Mouse (Mus musculus) cerebellum, adult 18-20 months (tissue): ENCODE measurements around the gene Il6ra.

ENCODE experiments used
- DNase-seq, 2 experiments: peaks; one replicate each; pipeline ENCODE4 v3.0.0; 2021

The Il6ra gene

DNA sequence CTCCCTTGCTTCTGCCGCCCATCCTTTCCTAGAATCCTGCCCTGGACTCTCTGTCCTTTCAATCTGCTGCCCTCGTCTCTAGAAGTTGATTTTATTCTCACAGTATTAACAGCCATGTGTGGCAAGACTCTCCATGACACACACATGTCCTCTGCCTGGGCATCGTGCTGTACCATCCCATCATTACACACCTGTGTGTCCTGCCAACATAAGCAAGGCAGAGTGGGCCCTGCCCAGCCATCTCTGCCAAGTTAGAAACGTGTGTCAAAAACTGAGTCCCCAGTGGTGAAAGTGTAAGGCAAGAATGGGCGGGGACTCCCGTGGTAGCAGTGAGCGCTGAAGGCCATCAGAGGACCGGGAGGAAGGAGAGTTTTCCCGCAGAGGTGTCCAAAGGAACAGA lies 67.2 kb downstream of the Il6ra start:
- DNase-seq = no peak

DNA sequence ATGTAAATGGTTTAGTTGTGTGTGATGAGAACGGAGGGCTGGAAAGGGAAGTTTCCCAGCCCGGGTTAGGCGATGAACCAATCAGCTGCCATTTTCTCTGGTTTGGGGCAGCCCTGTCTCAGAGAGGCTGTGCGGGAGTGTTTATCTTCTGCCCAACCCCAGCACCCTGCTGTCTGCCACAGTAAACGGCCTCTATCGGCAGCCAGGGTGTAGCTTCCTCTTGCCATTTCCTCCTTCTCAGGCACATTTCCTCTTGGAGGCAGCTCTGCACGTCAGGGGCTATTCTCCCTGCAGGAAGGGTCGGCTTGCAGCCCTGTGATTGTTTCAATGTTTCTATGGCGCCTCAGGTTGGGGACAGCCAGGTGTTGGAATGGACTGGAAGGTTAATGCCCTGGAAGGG lies 69.8 kb downstream of the Il6ra start:
- DNase-seq = no peak

DNA sequence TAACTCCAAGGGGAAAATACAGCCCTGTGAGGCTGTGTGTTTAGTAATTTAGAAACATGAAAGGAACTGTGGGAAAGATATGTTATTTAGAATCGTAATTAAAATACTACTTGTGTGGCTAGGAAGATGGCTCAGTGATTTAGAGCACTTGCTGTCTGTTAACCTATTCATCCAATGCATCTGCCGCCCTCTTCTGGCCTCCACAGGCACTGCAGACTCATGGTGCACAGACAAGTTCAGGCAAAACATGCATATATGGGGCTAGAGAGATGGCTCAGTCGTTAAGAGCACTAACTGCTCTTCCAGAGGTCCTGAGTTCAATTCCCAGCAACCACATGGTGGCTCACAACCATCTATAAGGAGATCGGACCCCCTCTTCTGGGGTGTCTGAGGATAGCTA lies 70.7 kb downstream of the Il6ra start:
- DNase-seq = no peak

DNA sequence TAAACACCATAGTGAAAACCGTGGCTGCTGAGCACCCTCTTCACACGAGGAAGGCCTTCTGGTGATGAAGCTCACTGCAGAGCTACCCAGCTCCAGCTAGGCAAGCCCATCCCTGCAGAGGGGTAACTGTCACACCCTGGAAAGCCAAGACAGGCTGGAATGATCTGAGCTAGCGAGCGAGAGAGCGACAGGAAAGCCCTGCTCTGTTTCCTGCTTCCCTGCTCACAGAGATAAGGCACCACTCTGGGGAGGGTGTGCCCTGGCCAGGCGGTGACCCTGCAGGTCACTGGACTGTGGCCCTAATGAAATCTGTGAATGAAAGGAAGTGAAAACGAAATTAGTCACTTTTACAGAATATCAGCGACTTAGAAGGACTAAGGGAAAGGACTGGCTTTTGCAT lies 77.6 kb downstream of the Il6ra start:
- no peak for DNase-seq

DNA sequence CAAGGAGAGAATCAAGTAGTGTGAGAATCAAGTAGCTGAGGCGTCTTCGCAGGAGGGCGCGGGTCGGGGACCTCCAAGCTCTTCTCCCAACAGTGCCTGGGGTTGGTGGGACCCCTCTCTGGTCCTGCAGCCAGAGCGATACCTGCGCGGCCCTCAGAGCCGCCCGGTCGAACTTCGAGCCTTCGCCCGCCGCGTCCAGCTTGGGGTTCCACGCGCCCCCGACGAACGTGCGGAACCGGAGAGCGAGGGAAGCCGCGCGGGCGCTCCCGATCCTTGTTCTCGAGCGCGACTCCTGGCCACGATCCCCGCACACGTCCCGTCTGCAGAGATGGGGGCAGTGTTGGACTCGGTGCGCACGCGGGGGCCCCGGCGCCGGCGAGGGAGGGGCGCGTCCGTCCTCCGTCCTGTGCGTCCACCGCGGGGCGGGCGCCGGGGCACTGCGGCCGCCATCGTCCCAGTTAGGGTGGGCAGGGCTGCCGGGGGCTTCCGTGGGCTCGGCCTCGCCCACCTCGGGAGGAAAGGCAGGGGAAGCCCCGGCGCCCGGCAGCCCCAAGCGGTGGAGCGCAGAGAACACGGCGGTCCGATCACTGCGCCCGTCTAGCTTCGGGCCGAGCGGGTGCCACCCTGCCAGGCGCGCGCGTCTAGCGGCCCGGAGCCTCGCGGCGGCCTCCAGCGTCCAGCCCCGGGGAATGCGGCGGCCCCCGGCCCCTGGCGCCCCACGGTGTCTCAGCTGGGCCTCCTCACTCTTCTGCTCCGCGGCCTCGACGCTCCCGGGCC lies 82.0 kb downstream of the Il6ra start, which contains the start of gene She:
TSS of gene She (plus strand) at position 556 of the 777 bp plus-strand sequence.
- no peak for DNase-seq

DNA sequence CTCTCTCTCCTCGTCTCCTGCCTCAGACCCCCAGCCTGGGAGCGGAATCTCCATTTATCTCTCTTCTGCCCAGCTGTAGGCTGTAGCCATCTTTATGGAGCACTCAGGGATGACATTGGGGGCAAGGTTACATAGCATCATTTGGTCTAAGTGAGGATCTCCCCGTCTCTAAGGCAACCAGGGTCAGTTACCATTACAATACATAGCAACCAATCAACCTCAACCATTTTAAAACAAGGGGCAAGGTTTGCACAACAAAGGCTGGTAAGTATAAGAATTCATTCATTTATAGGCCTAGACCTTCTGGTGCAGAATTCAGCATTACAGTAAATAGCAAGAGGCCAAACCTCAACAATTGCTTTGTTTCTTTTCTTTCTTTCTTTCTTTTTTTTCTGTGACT lies 86.7 kb downstream of the Il6ra start:
- DNase-seq = no peak

DNA sequence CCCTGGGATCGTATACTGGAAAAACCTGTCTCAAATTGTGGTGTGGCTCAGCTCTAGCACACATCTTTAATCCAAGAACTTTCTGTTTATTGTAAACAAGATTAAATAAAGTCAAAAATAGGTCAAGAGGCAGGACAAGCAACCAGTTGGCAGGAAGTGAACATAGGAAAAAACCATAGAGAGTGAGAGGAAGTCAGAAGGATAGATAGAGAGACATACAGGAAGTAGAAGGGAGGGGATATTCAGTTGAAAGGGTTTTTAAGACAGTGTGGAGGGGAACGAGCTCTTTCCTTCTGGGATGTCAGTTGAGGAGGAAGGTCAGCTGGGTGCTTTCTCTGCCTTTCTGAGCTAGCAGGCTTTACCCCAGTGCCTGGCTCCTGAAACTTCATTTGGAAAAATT lies 89.4 kb downstream of the Il6ra start:
- DNase-seq = no peak

DNA sequence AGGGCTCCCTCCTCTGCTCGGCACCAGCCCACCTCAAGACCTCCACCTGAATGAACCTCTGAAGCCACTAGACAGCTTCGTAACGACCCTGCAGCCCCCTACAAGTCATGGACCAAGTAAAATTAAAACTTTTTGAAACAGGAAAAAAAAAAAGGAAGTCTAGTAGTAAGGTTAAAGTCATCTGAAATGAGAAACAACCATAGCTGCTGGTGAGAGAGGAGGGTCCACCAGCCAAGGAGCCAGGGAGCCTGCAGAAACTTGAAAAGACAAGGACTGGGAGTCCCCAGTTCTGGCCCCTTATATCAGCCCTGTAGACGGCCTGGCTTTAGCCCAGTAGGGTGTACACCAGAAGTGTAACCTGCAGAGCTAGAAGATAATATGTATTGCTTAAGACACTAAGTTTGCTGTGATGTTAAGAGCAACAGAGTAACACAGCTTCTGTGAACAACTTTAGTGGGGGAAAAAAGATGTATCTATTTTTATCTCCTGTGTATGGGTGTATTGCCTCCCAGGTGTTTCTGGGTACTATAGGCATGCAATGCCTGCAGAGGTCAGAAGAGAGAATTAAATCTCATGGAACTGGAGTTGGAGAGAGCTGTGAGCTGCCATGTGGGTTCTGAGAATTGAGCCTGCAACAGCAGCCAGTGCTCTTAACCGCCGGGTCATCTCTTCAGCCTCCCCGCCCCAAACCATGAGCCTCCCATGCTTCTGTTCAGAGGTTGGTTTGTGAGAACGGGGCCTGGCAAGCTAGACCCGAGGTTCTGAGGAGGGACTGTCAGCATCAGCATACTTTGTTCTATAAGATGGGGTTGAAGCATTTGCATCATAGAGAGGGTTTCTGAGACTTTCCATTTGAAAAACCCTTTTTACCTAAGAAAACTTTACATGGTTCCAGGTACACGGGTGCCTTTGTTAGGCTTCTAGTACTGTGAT lies 91.2 kb downstream of the Il6ra start:
- no peak for DNase-seq

DNA sequence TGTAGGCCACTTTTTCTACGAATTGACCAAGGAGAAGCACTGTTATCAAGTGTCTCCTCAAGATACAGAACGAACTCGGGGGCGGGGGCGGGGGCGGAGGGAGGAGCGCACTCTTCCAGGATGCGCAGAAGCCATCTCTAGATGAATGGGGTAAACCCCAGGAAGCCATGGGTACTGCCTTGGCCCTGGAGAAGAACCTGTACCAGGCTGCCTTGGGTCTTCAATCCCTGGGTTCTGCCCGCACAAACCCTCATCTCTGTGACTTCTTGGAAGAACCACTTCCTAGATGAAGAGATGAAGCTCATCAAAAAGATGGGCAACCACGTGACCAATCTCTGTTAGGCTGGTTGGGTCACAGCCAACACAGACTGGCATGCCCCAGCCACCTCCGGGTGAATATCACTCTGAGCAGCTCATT lies 91.9 kb downstream of the Il6ra start:
- no peak for DNase-seq

DNA sequence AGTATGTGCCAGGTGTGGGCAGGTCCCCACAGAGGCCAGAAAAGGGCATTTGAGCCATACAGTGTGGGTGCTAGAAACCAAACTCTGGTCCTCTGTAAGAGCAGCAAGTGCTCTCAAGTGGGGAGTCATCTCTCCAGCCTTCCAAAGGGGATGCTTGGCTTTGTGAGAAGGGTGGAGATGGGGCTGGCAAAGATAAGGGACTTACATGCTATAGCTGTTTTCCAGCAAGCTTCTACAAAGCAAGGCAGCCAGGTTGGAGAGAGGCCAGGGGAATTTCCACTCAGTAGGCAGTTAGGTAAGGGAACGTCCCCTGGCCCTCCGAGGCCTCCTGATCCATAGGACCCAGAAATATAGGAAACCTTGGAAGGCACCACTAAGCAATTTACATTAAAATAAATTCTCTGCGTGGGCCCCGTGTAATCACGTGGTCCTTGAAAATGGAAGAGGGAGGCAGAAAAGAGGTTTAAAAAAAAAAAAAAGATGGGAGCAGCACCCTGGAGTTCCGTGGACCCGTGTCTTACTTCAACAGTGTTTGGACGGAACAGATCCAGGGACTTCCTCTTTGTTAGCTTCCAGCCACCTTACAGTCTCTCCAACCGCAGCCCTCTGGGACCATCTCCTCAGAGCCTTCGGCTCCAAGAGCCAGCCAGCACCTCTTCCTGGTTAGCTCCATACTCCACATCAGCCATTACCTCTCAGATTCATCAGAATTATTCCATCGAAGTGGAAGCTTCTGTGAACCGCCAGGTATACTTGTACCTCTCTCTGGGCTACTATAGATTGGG lies 92.5 kb downstream of the Il6ra start:
- no peak for DNase-seq

DNA sequence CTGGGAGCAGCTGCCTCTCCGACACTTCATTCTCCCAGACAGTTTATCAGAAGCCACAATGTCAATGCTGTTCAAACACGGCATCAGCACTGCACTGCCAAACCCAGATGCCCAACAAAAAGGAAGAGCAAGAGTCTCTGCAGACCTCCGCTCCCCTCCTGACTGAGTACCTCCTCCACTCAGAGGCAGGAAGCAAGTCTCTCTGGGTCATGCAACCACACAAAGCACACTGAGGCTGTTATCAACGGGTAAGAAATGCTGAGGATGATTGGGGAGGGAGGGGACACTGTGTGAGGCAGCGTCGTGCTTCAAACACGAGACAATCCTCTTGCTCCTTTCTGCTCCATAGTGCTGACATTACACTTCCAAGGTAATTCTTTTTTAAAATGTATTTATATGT lies 93.1 kb downstream of the Il6ra start:
- DNase-seq = no peak

DNA sequence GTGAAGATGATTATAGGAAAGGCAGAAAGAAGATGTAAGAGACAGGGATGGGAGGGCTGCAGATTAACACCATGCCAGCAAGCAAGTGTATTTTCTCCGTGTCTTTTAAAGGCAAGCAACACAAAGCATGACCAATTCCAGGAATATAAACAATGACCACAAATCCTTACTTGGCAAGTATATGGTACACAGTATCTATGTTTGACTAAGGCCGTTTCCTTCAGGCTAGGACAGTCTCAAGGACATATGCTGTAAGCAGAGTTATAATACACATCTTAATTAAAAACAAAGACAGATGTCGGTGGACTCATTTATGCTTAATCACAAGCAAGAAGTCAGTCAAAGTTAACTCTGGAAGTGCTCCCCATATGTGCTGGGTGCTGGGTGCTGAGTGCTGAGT lies 94.4 kb downstream of the Il6ra start:
- DNase-seq = no peak

DNA sequence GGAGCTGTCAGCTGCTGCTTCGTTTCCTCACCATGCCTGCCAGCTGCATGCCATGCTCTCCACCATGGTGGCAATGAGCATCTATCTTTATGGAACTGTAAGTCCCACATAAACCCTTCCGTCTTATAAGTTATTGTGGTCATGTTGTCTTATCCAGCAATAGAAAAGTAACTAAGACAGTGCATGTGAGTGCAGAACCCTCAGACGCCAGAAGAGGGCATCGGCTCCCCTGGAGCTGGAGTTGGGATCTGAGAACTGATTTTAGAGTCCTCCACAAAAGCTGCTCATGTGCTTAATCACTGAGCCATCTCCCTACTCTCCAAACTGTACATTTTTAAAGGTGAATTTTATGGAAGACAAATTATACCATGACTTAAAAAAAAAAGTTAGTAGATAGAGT lies 95.9 kb downstream of the Il6ra start:
- peak; percentile 5 to 6 for DNase-seq
